Mouse (Mus musculus): ENCODE data around the gene Msi2.

DNA sequence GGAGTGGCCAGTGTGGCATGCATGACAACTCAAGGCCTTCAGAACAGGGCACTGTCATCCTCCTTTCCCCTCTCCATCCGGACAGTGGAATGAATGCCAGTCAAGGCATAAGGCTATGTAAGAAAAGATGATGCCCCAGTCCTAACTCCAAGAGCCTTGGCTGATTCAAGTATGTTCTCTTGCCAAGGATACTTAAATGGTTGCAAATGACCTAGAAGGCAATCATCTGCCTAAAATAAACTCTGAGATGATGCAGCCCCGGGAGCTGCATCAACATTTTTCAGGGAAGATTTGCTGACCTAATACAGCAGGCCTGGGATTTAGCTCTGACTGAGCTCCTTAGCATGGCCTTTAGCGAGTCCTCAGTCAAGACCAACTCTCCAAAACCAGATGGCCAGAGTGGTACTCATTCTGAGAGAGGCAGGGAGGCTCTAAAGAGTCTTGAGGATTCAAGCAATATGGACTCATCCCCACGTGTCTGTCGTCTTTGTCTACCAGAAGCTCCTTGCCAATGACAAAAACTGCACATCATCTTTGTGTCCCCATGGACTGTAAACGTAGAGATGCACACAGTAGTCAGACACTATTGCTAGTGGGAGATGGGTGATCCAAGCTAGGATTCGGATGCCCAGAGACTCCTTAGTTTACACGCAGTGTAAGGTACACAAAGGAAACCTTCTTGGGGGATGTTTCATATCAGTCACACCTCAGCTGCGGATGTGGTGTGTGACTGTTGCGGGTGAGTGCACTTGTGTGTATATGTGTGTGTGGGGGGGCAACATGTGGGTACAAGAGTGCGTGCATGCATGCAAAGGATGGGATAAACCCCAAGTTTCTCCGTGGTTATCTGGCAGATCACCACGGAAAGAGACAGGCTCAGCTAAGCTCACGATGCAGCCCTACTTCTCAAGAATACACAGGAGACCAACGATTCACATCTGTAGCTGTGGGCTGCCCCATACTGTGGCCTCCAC, 176.4 kb downstream of the Msi2 start:
- TF ChIP-seq POLR2A (IDR thresholded peaks at IDR 0.05; ENCODE audit: low read depth, low read length) (no peak), CTCF (IDR thresholded peaks at IDR 0.05; ENCODE audit: extremely low read depth, insufficient read depth, insufficient read length, insufficient replicate concordance) (no peak)
